Mouse (Mus musculus) forebrain, embryonic 12.5 days (tissue): ENCODE results near the gene Irf2bp2. TPM values are rescaled to one million over a fixed set of nuclear protein-coding genes. Genes with fewer than 3 reads are reported as not detected.

Source experiments
- ATAC-seq: fragments of 200-750 bp; cut with Nextera tagmentation; 2 replicates; pipeline ENCODE4 v1.8.0; 2017; ENCODE audit warnings: moderate TSS enrichment; ENCODE audit not compliant: low FRiP score
- H3K27ac ChIP-seq: fragments of 300-500 bp; sonication (generic); 2 replicates; pipeline ENCODE4 v1.5.1; 2016; ENCODE audit warnings: mild to moderate bottlenecking
- H3K27me3 ChIP-seq: fragments of 300-500 bp; sonication (generic); 2 replicates; pipeline ENCODE4 v1.6.1; 2016; ENCODE audit warnings: mild to moderate bottlenecking
- H3K36me3 ChIP-seq: fragments of 300-500 bp; sonication (generic); replicated peaks from 2 replicates; pipeline ENCODE4 v1.6.1; 2016; ENCODE audit warnings: mild to moderate bottlenecking
- H3K4me1 ChIP-seq: fragments of 300-500 bp; sonication (generic); 2 replicates; pipeline ENCODE4 v1.6.1; 2016
- H3K4me2 ChIP-seq: fragments of 300-500 bp; sonication (generic); 2 replicates; pipeline ENCODE4 v1.6.1; 2016; ENCODE audit warnings: mild to moderate bottlenecking, moderate library complexity
- H3K4me3 ChIP-seq: fragments of 300-500 bp; sonication (generic); replicated peaks from 2 replicates; pipeline ENCODE4 v1.5.1; 2016; ENCODE audit warnings: mild to moderate bottlenecking
- H3K9ac ChIP-seq: fragments of 300-500 bp; sonication (generic); 2 replicates; pipeline ENCODE4 v1.6.1; 2016; ENCODE audit warnings: mild to moderate bottlenecking
- H3K9me3 ChIP-seq: fragments of 300-500 bp; sonication (generic); 2 replicates; pipeline ENCODE4 v1.6.1; 2016
- WGBS: fragments of 180-500 bp; shearing (Covaris S2); methylation state at CpG from one replicate; pipeline ENCODE4 v1.1.7; 2016; 5-methylcytosine and 5-hydroxymethylcytosine counted together
- polyA plus RNA-seq: library from polyadenylated mRNA; unstranded; fragments of >200 nt; fragmentation: Nextera tagmentation; extraction: Ambion mirVana; gene quantifications from 2 replicates; pipeline ENCODE4 v1.2.1, GENCODE M21; 2016

Gene Irf2bp2
- 7.4 and 7.8 TPM in 2 replicates for polyA plus RNA-seq

DNA sequence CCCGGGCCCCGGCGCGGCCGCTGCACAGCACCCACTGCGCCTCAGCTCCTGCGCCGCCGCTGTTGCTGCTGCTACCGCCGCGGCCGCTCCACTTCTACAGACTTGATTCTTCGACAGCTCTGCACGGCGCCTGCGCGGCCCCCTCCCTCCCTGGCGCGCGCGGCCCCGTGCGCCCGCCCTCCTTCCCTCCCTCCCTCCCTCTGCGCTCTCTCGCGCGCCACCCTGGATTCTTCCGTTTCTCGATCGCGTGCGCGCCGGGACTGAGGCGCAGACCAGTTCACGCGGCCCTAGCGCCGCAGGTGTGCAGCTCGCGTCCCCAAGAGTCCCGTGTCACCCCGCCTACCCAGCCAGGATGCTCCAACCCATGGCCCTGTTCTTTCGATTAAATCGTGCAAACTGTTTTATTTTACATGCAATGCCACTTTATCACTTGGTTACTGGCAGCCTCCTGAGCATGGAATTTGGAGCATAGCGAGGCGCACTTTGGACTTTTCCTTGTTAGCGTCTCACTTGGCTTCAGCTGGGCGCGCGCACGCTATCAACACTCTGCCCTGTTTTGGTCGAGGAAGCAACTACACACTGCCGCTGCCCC is at the start of gene Irf2bp2:
TSS of gene Irf2bp2 (minus strand) at position 98 of the 592 bp plus-strand sequence.
- Histone ChIP-seq H3K4me1 (peaks cover 68% of the 10 kb centered on the region), H3K36me3 (peaks cover 9% of the 10 kb centered on the region), H3K9ac (peak within 1 kb of the TSS; percentile 100), H3K9me3 (no peaks in the 10 kb centered on the region), H3K27ac (peak within 1 kb of the TSS; percentile 99), H3K4me2 (peak within 1 kb of the TSS; percentile 96), H3K27me3 (no peaks in the 10 kb centered on the region), H3K4me3 (peak within 1 kb of the TSS; percentile 93)
- under 1% methylated on average over 52 of the region's 56 CpGs for WGBS
- peak; percentile 57 for ATAC-seq

DNA sequence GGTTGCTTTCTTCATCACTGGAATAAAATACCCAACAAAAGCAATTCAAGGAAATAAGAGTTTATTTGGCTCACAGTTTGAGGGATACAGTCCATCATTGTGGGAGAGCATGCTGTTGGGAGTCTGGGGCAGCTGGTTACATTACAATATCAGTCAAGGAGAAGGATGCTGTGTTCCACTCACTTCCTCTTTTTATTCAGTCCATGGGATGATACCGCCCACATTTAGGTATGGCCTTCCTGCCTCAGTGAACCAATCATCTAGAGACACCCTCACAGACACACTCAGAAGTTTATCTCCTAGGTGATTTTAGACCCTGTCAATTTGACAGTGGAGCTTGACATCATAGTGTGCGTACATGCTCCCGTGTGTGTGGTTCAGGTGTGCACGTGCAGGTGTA is 48.9 kb upstream of the Irf2bp2 start:
- Histone ChIP-seq H3K27ac (no peak overlapping the region), H3K9me3 (no peaks in the 10 kb centered on the region)
- WGBS = 95% methylated on average over 4 of the region's 4 CpGs

DNA sequence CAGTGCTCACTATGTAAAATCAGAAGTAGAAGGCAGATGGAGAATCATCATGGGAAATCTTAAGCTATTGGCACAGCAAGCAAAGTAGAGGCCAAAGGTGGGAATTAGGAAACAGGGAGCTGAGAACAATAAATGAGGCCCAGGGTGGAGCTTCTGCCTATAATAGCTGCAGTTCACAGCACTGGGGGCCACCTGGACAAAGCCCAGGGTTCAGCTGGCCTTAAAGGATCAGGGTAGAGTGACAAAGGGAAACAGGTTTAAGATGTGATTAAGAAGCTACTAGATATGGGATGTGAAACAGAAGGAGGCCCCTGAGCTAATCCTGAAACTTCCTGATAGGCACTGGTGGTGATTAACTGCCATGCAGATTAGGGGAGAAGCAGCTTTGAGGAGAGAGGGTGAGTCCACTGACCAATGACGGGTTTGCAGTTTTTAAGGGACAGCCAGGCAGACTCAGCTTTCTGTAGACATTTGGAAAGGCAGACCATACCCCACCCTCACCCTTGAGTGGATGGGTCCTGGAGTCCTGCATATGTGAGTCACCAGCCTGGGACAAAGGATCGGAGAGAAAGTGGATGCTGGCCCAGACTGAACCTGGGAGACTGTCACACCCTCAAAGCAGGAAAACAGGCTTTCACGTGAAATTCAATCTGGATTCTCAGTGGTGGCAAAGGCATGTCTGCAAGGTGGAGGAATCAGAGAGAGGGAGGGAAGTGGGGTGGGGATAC is 47.9 kb upstream of the Irf2bp2 start:
- no peaks in the 10 kb centered on the region for H3K9me3 ChIP-seq
- WGBS = 63% methylated on average over 3 of the region's 3 CpGs
- H3K4me3 ChIP-seq = no peak overlapping the region
- H3K9ac ChIP-seq = no peak overlapping the region
- ATAC-seq = no peak
- H3K36me3 ChIP-seq = no peaks in the 10 kb centered on the region
- H3K27me3 ChIP-seq = no peaks in the 10 kb centered on the region
- H3K4me1 ChIP-seq = no peaks in the 10 kb centered on the region
- no peak overlapping the region for H3K27ac ChIP-seq
- H3K4me2 ChIP-seq = no peak overlapping the region

More for the DNA sequence above, 48.9 kb upstream of the Irf2bp2 start:
- H3K36me3 ChIP-seq = no peaks in the 10 kb centered on the region
- no peak overlapping the region for H3K4me2 ChIP-seq
- H3K4me1 ChIP-seq = no peaks in the 10 kb centered on the region
- ATAC-seq = no peak
- H3K9ac ChIP-seq = no peak overlapping the region
- H3K27me3 ChIP-seq = no peaks in the 10 kb centered on the region
- no peak overlapping the region for H3K4me3 ChIP-seq

DNA sequence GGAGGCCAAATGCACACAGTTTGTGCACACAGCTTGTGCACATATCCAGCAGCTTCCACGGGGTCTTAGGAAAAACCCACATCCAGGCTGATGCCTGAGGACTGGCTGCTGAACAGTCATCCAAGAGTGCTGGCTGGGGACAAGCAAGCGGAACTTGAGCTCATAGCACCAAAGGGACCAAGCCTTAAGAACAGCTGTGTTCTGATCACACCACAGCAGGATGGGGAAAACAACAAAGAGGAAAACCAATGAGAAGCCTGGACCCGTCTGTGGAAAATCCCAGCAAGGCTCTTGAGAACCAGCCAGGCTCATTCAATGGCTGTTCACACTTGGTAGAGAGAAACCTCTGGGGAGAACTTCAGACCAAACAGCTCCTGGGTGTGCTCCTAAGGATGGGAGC is 45.4 kb upstream of the Irf2bp2 start:
- ATAC-seq = no peak
- Histone ChIP-seq H3K4me1 (no peaks in the 10 kb centered on the region), H3K4me3 (no peak overlapping the region), H3K9ac (no peak overlapping the region), H3K4me2 (no peak overlapping the region), H3K27ac (no peak overlapping the region), H3K9me3 (no peaks in the 10 kb centered on the region), H3K36me3 (no peaks in the 10 kb centered on the region), H3K27me3 (no peaks in the 10 kb centered on the region)
- 83% methylated on average over 3 of the region's 3 CpGs for WGBS

DNA sequence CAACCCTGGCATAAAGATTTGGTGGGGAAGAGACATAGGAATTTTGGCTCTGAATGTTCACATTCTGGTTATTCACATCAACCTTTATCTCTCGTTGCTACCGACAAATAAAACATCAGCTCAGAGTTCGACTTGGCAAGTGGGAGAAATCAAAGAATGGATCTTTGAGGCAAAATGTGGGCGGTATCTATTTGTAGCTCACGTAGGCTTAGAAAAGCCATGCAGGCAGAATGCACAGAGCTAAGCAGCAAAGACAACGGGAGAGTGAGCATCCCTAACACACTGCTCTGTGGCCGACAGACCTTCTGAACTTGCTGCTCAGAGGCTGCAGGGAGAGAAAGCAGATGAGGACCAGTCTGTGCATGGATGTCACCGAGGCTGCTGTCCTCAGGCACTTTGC is 44.2 kb upstream of the Irf2bp2 start:
- 83% methylated on average over 8 of the region's 8 CpGs for WGBS
- no peak overlapping the region for H3K4me2 ChIP-seq

DNA sequence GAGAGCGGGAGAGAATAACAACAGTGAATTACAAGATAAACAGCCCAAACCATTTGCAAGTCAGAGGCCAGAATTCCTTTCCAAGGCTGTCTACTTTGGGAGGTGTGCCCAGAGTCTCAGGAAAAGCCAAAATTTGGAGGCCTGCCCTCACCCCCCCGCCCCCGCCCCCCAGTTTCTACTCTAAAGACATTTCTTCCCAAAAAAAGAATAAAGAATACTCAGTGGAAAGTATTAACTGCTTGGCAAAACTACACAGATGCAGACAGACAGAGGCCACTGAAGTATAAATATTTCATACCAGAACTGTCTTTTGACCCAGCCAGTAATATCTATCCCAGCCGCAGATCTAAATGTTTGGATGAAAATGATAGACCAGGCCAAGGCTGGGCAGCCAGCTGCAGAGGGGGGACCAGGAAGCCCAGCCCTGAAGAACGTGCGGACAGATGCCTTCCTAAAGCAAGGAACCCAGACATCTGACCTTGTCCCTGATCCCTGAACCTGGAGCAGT is 40.8 kb upstream of the Irf2bp2 start:
- Histone ChIP-seq H3K36me3 (no peaks in the 10 kb centered on the region), H3K27me3 (no peaks in the 10 kb centered on the region), H3K4me3 (no peak overlapping the region), H3K9me3 (peaks cover 15% of the 10 kb centered on the region; the same call in 1 of the 2 replicates), H3K27ac (no peak overlapping the region), H3K4me2 (no peak overlapping the region), H3K9ac (no peak overlapping the region), H3K4me1 (no peaks in the 10 kb centered on the region)
- no peak for ATAC-seq
- WGBS = 80% methylated on average over 6 of the region's 6 CpGs

More for the DNA sequence above, 44.2 kb upstream of the Irf2bp2 start:
- no peaks in the 10 kb centered on the region for H3K27me3 ChIP-seq
- no peak overlapping the region for H3K9ac ChIP-seq
- no peak overlapping the region for H3K4me3 ChIP-seq
- no peaks in the 10 kb centered on the region for H3K4me1 ChIP-seq
- no peaks in the 10 kb centered on the region for H3K9me3 ChIP-seq
- H3K27ac ChIP-seq = no peak overlapping the region
- no peaks in the 10 kb centered on the region for H3K36me3 ChIP-seq
- ATAC-seq = no peak

DNA sequence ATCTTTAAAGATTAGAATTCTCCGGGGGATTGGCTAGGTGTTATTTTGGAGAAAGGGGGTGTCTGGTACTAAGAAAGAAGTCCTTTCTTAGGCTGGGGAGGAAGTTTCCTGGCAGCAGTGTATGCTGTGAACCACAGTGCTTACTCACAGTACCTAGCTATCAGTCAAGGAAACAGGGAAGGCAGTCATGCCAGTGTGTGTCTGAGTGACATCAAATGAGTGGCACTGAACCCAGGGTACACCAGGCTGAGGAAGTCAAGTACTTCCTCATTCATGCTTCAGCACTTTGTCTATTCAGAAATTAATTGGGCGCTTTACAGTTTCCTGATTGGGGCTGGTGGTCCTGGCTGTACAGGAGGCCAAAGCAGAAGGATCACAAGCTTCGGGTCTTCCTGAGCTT is 34.8 kb upstream of the Irf2bp2 start:
- H3K9ac ChIP-seq = no peak overlapping the region
- H3K36me3 ChIP-seq = no peaks in the 10 kb centered on the region
- no peak overlapping the region for H3K27ac ChIP-seq
- 93% methylated on average over 3 of the region's 3 CpGs for WGBS
- H3K9me3 ChIP-seq = peaks cover 16% of the 10 kb centered on the region; the same call in 1 of the 2 replicates
- H3K27me3 ChIP-seq = no peaks in the 10 kb centered on the region
- H3K4me1 ChIP-seq = no peaks in the 10 kb centered on the region
- no peak overlapping the region for H3K4me2 ChIP-seq
- no peak for ATAC-seq
- H3K4me3 ChIP-seq = no peak overlapping the region

DNA sequence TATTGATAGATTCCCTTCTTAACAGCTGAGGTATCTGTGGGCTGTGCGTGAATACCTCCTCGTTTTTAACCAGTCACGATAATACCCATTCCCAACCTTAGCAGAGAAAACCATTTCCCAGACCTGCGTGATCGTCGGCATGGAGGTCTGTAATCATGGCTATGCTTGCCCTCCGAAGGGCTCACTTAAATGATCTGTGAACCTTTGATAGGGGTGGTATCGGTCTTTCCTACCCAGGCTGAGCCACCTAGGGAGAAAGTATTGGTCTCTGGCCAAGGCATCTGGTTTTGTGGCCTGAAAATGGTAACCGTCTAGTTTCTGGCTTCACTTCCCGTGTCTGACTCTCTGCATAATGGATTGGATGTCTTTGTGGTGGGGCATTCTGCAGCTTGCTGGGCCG is 32.6 kb upstream of the Irf2bp2 start:
- no peaks in the 10 kb centered on the region for H3K27me3 ChIP-seq
- H3K4me2 ChIP-seq = no peak overlapping the region
- ATAC-seq = no peak
- H3K9ac ChIP-seq = no peak overlapping the region
- no peak overlapping the region for H3K4me3 ChIP-seq
- H3K36me3 ChIP-seq = no peaks in the 10 kb centered on the region
- no peak overlapping the region for H3K27ac ChIP-seq
- H3K4me1 ChIP-seq = no peaks in the 10 kb centered on the region
- 92% methylated on average over 11 of the region's 11 CpGs for WGBS
- peaks cover 16% of the 10 kb centered on the region; the same call in 1 of the 2 replicates for H3K9me3 ChIP-seq

DNA sequence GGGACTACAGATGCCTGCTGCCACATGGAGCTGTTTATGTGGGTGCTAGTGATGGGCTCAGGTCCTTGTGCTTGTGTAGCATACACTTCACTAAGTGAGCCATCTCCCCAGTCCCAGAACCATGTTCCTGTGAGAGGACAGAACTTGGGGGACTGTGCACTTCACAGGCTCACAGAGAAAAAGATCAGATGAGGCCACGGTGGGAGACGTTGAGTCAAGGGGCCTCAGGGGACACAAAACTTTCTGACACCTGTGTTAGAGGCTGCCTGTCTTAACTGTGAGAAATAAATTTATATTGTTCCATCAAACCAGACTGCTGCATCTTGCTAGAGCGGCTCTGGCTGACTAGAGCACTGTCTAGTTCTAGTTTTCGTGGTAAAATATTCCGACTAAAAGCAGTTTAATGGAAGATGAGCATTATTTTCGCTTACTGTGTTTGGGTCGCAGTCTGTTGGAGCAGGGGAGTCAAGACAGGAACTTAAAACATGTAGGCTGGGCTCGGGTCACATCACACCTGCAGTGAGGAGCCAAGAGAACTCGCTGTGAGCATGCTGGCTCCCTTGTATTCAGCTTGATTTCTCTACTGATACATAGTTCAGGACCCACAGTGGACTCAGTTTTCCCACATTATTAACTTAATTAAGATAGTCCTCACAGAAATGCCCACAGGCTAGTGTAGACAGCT is 28.5 kb upstream of the Irf2bp2 start:
- WGBS = 89% methylated on average over 9 of the region's 9 CpGs

DNA sequence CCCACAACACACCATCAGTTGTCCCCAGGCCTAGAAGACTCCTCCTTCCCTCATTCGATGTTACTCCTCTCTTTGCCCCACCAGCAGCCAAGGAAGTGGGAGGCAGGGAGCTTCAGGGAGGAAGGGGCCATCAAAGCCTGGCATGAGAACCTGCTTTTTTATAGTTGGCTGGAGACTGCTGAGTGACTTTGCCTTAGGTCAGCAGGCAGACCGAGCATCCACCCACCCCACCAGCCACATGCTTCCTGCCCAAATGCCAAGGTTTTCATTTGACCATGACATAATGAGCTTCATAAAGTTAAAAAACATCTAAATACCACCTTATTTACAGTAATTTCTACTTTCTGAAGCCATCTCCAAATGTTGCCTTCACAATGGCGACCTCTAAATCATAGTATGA is 26.9 kb upstream of the Irf2bp2 start:
- Histone ChIP-seq H3K9ac (no peak overlapping the region), H3K4me1 (no peaks in the 10 kb centered on the region), H3K9me3 (no peaks in the 10 kb centered on the region), H3K4me3 (no peak overlapping the region), H3K27me3 (no peaks in the 10 kb centered on the region), H3K27ac (no peak overlapping the region), H3K36me3 (no peaks in the 10 kb centered on the region), H3K4me2 (no peak overlapping the region)
- WGBS = 86% methylated on average over 3 of the region's 3 CpGs
- ATAC-seq = no peak

More for the DNA sequence above, 28.5 kb upstream of the Irf2bp2 start:
- Histone ChIP-seq H3K27ac (no peak overlapping the region), H3K36me3 (no peaks in the 10 kb centered on the region), H3K4me2 (no peak overlapping the region), H3K9ac (no peak overlapping the region), H3K27me3 (no peaks in the 10 kb centered on the region), H3K9me3 (no peaks in the 10 kb centered on the region), H3K4me3 (no peak overlapping the region), H3K4me1 (no peaks in the 10 kb centered on the region)
- no peak for ATAC-seq

DNA sequence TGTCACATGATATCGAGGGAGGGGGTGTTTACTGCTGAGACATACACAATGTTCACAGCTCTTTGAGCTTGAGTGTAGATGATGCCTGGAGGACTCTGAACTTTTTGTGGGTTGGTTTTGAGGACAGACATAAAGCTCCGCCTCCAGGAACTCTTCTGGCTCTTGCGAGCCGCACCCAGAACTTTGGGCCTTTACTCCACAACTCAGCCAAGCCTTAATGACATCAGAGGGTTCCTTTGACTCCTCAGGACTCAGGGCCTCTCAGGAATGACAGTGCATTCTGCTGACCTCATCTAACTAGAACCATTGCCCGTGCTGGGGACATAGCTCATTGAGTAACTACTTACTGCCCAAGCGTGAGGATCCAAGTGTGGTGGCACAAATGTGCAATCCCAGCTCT is 25.7 kb upstream of the Irf2bp2 start:
- Histone ChIP-seq H3K36me3 (no peaks in the 10 kb centered on the region), H3K4me2 (no peak overlapping the region), H3K27me3 (no peaks in the 10 kb centered on the region), H3K4me3 (no peak overlapping the region), H3K9me3 (no peaks in the 10 kb centered on the region), H3K4me1 (no peaks in the 10 kb centered on the region), H3K9ac (no peak overlapping the region), H3K27ac (no peak overlapping the region)
- WGBS = 94% methylated on average over 6 of the region's 6 CpGs
- ATAC-seq = no peak

DNA sequence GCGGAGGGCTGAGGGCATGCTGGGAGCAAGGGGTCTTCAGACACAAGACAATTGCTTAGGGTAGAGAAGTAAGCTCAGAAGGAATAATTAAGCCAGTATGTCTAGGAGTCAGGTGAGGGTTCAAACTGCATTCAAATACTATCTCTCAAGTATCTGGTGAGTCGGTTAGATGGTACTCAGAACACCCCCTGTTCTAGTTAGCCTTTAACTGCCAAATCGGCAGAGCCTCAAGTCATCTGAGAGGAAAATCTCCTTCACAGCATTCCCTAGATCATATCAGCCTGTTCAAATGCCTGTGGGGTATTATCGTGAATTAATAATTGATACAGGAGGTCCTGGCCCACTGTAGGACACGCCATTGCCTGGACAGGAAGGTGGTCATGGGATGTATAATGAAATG is 23.9 kb upstream of the Irf2bp2 start:
- Histone ChIP-seq H3K4me2 (no peak overlapping the region), H3K36me3 (no peaks in the 10 kb centered on the region), H3K27me3 (no peaks in the 10 kb centered on the region), H3K4me3 (no peak overlapping the region), H3K9me3 (no peaks in the 10 kb centered on the region), H3K27ac (no peak overlapping the region), H3K4me1 (no peaks in the 10 kb centered on the region), H3K9ac (no peak overlapping the region)
- no peak for ATAC-seq
- WGBS = 93% methylated on average over 5 of the region's 5 CpGs
